10 mouse cellular contexts compared by ENCODE assay signal in genomic region chr7:122575056-122575455, GRCm38 (mm10).
"Had no signal": no experiment of that assay in that cellular context is flagged by ENCODE, and none has a peak within 500 bp of the region (broad histone marks: within the 10 kb centered on the region; RNA-seq: fewer than 3 reads in every experiment).

No protein-coding gene starts in this region.

- DNase-seq: kidney, adult 18-20 months had no signal

- H3K36me3 ChIP-seq: intestine, embryonic 15.5 days; limb, embryonic 10.5 days; liver, embryonic 15.5 days; lung, embryonic 15.5 days; midbrain, embryonic 12.5 days had no signal

- H3K27ac ChIP-seq: intestine, embryonic 15.5 days; kidney, postnatal 0 days; limb, embryonic 10.5 days; liver, embryonic 15.5 days; lung, embryonic 15.5 days; macrophage; midbrain, embryonic 12.5 days; stomach, postnatal 0 days had no signal

- H3K4me1 ChIP-seq: intestine, embryonic 15.5 days; limb, embryonic 10.5 days; liver, embryonic 15.5 days; midbrain, embryonic 12.5 days had no signal

- H3K27me3 ChIP-seq: intestine, embryonic 15.5 days; liver, embryonic 15.5 days; lung, embryonic 15.5 days; megakaryocyte, embryonic 14.5 days; midbrain, embryonic 12.5 days had no signal

- H3K4me3 ChIP-seq: intestine, embryonic 15.5 days; limb, embryonic 10.5 days; liver, embryonic 15.5 days; lung, embryonic 15.5 days; megakaryocyte, embryonic 14.5 days; midbrain, embryonic 12.5 days had no signal

- H3K9me3 ChIP-seq: intestine, embryonic 15.5 days; limb, embryonic 10.5 days; liver, embryonic 15.5 days; lung, embryonic 15.5 days; megakaryocyte, embryonic 14.5 days; midbrain, embryonic 12.5 days had no signal
